Mouse (Mus musculus): ENCODE results near the gene Lyrm4. TPM values are rescaled to one million over a fixed set of nuclear protein-coding genes. Genes with fewer than 3 reads are reported as not detected.

Gene Lyrm4
- total RNA-seq, 1 experiment from 2014 or later: 18.2 TPM

DNA sequence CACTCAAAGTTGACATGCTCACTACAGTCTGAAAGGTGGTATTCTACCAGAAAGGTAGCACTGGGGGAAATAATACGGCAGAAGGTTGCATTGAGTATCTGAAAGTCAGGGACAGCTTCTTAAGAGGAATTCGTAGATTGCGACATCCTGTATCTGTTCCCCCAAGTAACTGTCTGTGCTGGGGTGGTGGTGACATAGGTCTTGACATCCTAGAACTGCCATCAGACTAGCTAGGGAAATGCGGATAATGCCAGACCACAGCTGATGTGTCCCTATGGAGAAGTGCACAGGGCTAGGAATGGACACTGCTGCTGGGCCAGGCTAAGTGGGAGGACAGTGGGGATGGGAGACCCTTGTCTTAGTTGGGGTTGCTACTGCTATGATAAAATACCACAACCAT lies 8.8 kb downstream of the Lyrm4 start:
- peak; percentile 52; the same call in 1 of the 2 replicates for ATAC-seq (replicated peaks; ENCODE audit: low read depth, poor library complexity, severe bottlenecking)

DNA sequence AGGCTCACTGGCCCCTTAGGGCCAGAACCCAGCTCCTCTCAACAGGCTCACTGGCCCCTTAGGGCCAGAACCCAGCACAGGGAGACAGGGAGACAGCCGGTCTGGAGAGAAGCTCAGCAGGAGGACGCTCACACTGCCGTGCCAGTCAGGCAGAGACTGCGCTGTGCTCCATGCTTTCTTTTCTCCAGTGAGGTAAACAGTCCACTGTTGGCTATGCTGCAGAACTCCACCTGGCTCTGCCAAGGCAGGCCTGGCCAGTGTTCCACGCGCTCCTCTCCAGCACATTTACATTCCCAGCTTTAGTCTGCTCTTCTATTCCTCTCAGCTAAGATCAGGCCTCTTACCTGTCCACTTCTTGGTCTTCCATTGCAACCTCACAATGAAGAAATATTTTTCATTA lies 11.7 kb downstream of the Lyrm4 start:
- no peak for ATAC-seq (replicated peaks; ENCODE audit: low read depth, poor library complexity, severe bottlenecking)

DNA sequence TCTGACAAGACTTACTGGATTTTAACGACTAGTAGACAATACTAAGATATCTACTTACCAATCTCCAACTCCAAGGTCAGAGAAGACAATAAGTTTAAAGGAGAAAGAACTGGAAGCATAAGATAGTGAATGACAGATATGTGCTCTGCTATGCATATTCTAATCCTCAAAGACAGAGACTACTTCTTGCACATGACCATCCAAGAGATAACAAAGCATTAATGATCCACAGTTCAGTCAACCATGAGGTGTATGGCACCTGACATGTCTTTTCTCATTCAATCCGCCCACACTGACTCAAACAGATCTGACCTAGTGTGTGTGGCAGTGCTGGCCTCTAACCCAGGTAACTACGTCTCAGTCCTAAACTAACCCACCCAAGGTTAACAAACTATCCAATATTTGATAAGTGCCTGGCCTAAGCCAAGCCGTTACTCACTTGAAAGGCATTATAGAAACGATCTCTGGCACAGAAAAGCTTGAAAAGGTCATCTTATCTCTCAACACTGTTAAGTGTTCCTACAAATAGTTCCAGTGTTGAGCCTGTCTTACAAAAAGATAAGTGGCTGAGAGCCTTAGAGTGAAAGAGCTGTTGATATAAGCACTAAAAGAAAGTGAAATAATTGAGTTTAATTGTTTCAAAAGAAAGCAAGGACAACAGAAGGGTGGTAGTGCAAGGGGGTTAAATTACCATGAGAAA lies 20.5 kb downstream of the Lyrm4 start:
- no peak for ATAC-seq (replicated peaks; ENCODE audit: low read depth, poor library complexity, severe bottlenecking)

DNA sequence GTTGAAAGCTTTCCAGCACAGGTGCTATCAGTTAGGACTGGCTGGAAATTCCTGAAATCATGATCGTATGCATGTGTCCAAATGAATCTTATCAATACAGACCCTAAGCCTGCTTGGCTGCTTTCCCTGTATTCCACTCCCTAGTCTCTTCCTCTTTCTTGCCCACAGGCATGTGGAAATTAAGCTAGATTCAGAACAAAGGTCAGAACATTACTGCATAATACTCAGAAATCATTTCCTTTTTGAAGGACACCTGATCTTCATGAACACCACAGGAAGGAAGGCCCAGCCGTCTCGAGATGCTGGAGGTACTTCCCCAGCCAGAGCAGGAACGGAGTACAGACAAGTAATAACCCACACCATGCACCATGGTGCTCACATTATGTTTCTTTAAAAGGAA lies 29.2 kb downstream of the Lyrm4 start:
- ATAC-seq (replicated peaks; ENCODE audit: low read depth, poor library complexity, severe bottlenecking): peak; percentile 50; the same call in 1 of the 2 replicates

DNA sequence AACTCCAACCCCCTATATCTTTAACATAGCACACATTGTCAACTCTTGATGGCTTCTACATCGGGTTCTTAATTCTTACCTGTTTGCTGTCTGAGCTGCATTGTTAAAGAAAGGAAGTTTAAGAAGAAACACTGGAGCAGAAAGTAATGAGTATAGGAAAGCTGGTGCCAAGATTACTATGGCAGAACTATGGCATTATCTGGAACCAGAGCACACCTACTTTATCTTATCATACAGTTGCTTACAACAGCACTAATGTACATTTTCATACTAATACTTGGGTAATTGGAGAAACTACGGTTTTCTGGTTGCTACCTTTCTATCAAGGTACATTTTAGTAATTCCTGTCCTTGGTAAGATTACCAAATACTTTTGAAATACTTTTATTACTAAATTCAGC lies 29.9 kb downstream of the Lyrm4 start:
- no peak for ATAC-seq (replicated peaks; ENCODE audit: low read depth, poor library complexity, severe bottlenecking)

GRCm38 (mm10) chr13:36086608-36087391 lies 30.5 kb downstream of the Lyrm4 start:
- no peak; the same call in 1 of the 2 replicates for ATAC-seq (replicated peaks; ENCODE audit: low read depth, poor library complexity, severe bottlenecking)

DNA sequence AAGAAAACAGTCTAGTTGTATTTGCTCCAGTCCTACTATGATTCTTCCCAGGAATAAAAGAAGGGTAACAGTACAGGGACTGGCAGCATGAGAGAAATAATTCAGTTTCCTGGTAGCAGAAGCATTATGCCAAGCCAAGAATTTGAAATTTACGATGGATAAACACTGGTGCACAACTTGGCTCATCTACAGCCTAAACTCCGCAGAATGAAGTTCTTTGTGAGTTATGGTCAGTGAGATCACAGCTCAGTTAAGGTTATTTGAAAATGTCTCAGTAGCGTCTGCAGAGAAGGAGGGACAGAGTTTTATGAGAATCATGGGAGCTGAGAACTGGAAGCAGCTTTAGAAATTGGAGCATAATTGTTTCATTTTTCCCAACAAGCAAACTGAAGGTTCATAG lies 31.4 kb downstream of the Lyrm4 start:
- ATAC-seq (replicated peaks; ENCODE audit: low read depth, poor library complexity, severe bottlenecking): no peak

- no peak for ATAC-seq (replicated peaks; ENCODE audit: low read depth, poor library complexity, severe bottlenecking)
These were observed 32.6 kb downstream of the Lyrm4 start for GRCm38 (mm10) chr13:36084701-36085100.

- ATAC-seq (replicated peaks; ENCODE audit: low read depth, poor library complexity, severe bottlenecking): no peak
These were observed 35.7 kb downstream of the Lyrm4 start for GRCm38 (mm10) chr13:36081591-36081990.

GRCm38 (mm10) chr13:36074484-36074883 lies 42.8 kb downstream of the Lyrm4 start:
- ATAC-seq (replicated peaks; ENCODE audit: low read depth, poor library complexity, severe bottlenecking): peak; percentile 94

GRCm38 (mm10) chr13:36066676-36067075 lies 50.6 kb downstream of the Lyrm4 start:
- ATAC-seq (replicated peaks; ENCODE audit: low read depth, poor library complexity, severe bottlenecking): no peak

DNA sequence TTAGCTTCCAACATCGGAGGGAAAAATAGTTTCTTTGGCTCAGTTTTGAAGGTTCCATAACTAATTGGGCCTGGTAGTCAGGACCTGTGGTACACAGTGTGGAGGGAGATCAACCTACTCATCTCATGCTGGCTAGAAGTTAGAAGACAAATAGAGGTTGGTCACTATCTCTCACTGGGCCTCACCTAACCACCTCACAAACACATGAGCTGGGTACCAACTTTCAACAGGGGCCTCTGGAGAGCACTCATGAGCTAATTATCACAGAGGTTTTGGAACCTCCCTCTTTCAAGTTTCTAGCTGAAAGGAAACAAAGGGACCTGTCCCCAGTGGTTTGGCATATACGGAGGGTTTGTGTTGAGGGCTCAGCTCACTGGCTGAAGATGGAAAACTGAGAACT lies 59.8 kb downstream of the Lyrm4 start:
- no peak for ATAC-seq (replicated peaks; ENCODE audit: low read depth, poor library complexity, severe bottlenecking)

DNA sequence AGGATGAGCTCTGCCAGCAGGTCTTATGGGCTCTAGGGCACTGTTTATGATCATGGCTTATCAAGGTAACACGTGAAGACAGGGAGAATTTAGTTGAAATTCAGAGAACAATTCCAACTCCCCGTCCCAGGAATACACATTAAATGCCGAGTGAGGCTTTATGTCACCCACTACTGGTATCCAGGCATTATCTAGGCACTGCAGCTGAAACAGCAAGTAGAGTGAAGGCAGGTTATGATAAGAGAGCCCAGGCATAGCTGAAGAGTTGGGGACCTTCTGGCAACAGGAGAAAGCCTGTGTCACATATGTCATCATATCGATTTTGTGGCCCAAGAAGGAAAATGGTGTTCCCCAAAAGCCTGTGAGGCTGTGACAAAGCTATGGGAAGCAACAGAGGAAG lies 60.4 kb downstream of the Lyrm4 start:
- ATAC-seq (replicated peaks; ENCODE audit: low read depth, poor library complexity, severe bottlenecking): peak; percentile 47; the same call in 1 of the 2 replicates

- no peak for ATAC-seq (replicated peaks; ENCODE audit: low read depth, poor library complexity, severe bottlenecking)
These were observed 60.8 kb downstream of the Lyrm4 start for GRCm38 (mm10) chr13:36056509-36056908.

GRCm38 (mm10) chr13:36035528-36035927 lies 81.8 kb downstream of the Lyrm4 start:
- no peak for ATAC-seq (replicated peaks; ENCODE audit: low read depth, poor library complexity, severe bottlenecking)

DNA sequence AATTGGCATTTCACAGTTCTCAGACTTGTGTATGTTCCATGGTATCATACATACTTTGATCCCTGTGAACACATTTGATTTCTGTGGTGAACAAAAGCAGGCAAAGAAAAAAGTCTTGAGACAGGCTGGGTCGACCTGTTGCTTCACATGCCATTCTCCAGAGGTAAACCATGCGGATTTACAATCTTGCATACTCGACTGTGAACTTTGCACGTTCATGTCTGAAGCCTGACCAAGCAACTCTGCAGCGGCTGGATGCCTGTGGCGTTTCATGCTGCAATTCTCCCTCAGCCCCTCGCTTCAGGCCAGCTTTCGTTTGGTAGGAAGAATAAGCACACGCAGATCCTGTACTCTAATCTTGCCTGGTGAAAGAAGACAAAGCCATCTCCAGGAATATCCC lies 85.4 kb downstream of the Lyrm4 start:
- ATAC-seq (replicated peaks; ENCODE audit: low read depth, poor library complexity, severe bottlenecking): no peak

- peak; percentile 50; the same call in 1 of the 2 replicates for ATAC-seq (replicated peaks; ENCODE audit: low read depth, poor library complexity, severe bottlenecking)
These were observed 97.7 kb downstream of the Lyrm4 start for GRCm38 (mm10) chr13:36019309-36020274.

GRCm38 (mm10) chr13:36018017-36018416 lies 99.3 kb downstream of the Lyrm4 start:
- no peak for ATAC-seq (replicated peaks; ENCODE audit: low read depth, poor library complexity, severe bottlenecking)

DNA sequence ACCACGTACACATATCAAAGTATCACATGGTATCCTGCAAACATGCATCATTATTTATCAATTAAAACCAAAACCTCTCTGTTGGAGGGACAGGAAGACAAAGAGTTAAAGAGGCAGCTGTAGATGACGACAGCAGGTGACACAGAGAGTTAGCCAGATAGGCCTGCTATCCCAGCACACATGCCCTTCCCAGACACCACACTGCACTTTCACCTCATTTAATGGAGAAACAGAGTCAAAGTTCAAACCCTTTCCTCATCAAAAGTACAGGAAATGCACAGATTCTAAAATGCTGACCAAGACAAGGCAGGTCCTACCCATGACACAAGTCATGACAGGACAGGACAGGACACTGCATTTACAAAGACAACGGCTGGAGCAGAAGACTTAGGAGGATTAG lies 101.7 kb downstream of the Lyrm4 start:
- no peak for ATAC-seq (replicated peaks; ENCODE audit: low read depth, poor library complexity, severe bottlenecking)

DNA sequence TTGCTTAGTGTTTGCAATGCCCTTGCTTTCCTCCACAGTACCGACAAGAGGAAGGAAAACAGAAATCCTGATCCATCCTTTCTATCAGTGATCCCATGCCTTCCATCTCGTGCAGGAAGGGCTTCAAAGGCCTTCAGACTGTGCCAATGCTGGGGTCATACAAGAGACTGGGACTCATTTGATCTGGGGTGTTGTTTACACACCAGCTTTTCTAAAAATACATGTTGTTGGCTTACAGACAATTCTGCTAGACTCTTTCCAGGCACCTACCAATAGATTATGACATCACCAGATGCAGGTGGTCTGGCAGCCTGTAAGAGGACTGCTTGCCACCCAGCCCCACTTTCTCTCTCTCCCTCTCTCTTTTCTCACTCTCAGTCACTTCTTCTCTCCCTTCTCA lies 107.3 kb downstream of the Lyrm4 start:
- ATAC-seq (replicated peaks; ENCODE audit: low read depth, poor library complexity, severe bottlenecking): no peak
